Mouse (Mus musculus) hindbrain, embryonic 11.5 days (tissue): ENCODE measurements around the gene Ptges2. TPM values are rescaled to one million over a fixed set of nuclear protein-coding genes. Genes with fewer than 3 reads are reported as not detected.
"Not testable (repeated sequence)": the region's sequence is repeated elsewhere in the genome, so short reads cannot be mapped to it uniquely, and the experiment has no call there.

ENCODE experiments used
- ATAC-seq: fragments of 200-750 bp; cut with Nextera tagmentation; 2 replicates; pipeline ENCODE4 v1.8.0; 2017; ENCODE audit warnings: mild to moderate bottlenecking, moderate TSS enrichment, moderate library complexity; ENCODE audit not compliant: low FRiP score
- DNase-seq: peaks from one replicate; pipeline ENCODE4 v3.0.0-alpha.2; 2015; ENCODE audit warnings: low spot score
- H3K27ac ChIP-seq: fragments of 300-500 bp; sonication (generic); 2 replicates; pipeline ENCODE4 v1.5.1; 2014; ENCODE audit warnings: mild to moderate bottlenecking, low read depth, low read length
- H3K27me3 ChIP-seq: fragments of 300-500 bp; sonication (generic); 2 replicates; pipeline ENCODE4 v1.6.1; 2014; ENCODE audit warnings: mild to moderate bottlenecking, low read length, moderate library complexity, mixed read lengths; ENCODE audit not compliant: control insufficient read depth, insufficient read depth
- H3K36me3 ChIP-seq: fragments of 300-500 bp; sonication (generic); 2 replicates; pipeline ENCODE4 v1.6.1; 2014; ENCODE audit warnings: mild to moderate bottlenecking, low read length, moderate library complexity, mixed read lengths; ENCODE audit not compliant: control insufficient read depth, insufficient read depth
- H3K4me1 ChIP-seq: fragments of 300-500 bp; sonication (generic); replicated peaks from 2 replicates; pipeline ENCODE4 v1.6.1; 2014; ENCODE audit warnings: low read length, mixed read lengths; ENCODE audit not compliant: control insufficient read depth, insufficient read depth
- H3K4me2 ChIP-seq: fragments of 300-500 bp; sonication (generic); replicated peaks from 2 replicates; pipeline ENCODE4 v1.6.1; 2014; ENCODE audit warnings: mild to moderate bottlenecking, low read depth, low read length
- H3K4me3 ChIP-seq: fragments of 300-500 bp; sonication (generic); 2 replicates; pipeline ENCODE4 v1.5.1; 2014; ENCODE audit warnings: low read depth, low read length
- H3K9ac ChIP-seq: fragments of 300-500 bp; sonication (generic); 2 replicates; pipeline ENCODE4 v1.6.1; 2014; ENCODE audit warnings: low read depth, low read length
- H3K9me3 ChIP-seq: fragments of 300-500 bp; sonication (generic); 2 replicates; pipeline ENCODE4 v1.6.1; 2016; ENCODE audit warnings: low read length; ENCODE audit not compliant: control insufficient read depth
- WGBS: fragments of 180-500 bp; shearing (Covaris S2); extraction: QIAGEN DNeasy Blood & Tissue Kit; methylation state at CpG from one replicate; pipeline ENCODE4 v1.1.7; 2014; 5-methylcytosine and 5-hydroxymethylcytosine counted together
- polyA plus RNA-seq: library from polyadenylated mRNA; unstranded; fragments of >200 nt; fragmentation: Nextera tagmentation; extraction: Ambion mirVana; gene quantifications from 2 replicates; pipeline ENCODE4 v1.2.1, GENCODE M21; 2014

The Ptges2 gene
- polyA plus RNA-seq, 1 experiment from 2014 or later, result 30.8 TPM

GRCm38 (mm10) chr2:32353836-32354235 is 41.9 kb upstream of the Ptges2 start:
- peaks cover 6% of the 10 kb centered on the region; the same call in 1 of the 2 replicates for H3K4me1 ChIP-seq
- ATAC-seq (no peak), DNase-seq (no peak)
- 68% methylated on average over 6 of the region's 6 CpGs for WGBS
- H3K4me2 ChIP-seq, result no peak overlapping the region
- no peaks in the 10 kb centered on the region; the same call in 1 of the 2 replicates for H3K27me3 ChIP-seq
- no peak overlapping the region for H3K9ac ChIP-seq
- no peak overlapping the region for H3K4me3 ChIP-seq
- H3K27ac ChIP-seq, result no peak overlapping the region
- H3K9me3 ChIP-seq, result no peaks in the 10 kb centered on the region
- H3K36me3 ChIP-seq, result no peaks in the 10 kb centered on the region

GRCm38 (mm10) chr2:32354336-32354895 is 41.3 kb upstream of the Ptges2 start:
- Histone ChIP-seq H3K4me1 (peaks cover 6% of the 10 kb centered on the region; the same call in 1 of the 2 replicates), H3K9ac (no peak overlapping the region), H3K27ac (no peak overlapping the region), H3K9me3 (no peaks in the 10 kb centered on the region), H3K4me3 (no peak overlapping the region), H3K36me3 (no peaks in the 10 kb centered on the region), H3K4me2 (no peak overlapping the region), H3K27me3 (no peaks in the 10 kb centered on the region; the same call in 1 of the 2 replicates)
- DNase-seq, result no peak
- ATAC-seq, result no peak
- WGBS, result 94% methylated on average over 3 of the region's 3 CpGs

- no peak for ATAC-seq
- WGBS, result 87% methylated on average over 10 of the region's 10 CpGs
- H3K4me1 ChIP-seq, result peaks cover 5% of the 10 kb centered on the region; the same call in 1 of the 2 replicates
- no peak overlapping the region for H3K9ac ChIP-seq
- no peaks in the 10 kb centered on the region for H3K36me3 ChIP-seq
- H3K27me3 ChIP-seq, result no peaks in the 10 kb centered on the region; the same call in 1 of the 2 replicates
- no peak overlapping the region for H3K4me2 ChIP-seq
- DNase-seq, result no peak
- H3K9me3 ChIP-seq, result no peaks in the 10 kb centered on the region
- H3K4me3 ChIP-seq, result no peak overlapping the region
- H3K27ac ChIP-seq, result no peak overlapping the region
These were observed 39.5 kb upstream of the Ptges2 start for GRCm38 (mm10) chr2:32356216-32356615.

GRCm38 (mm10) chr2:32357710-32358109 is 38.0 kb upstream of the Ptges2 start:
- ATAC-seq (no peak), DNase-seq (no peak)
- H3K9me3 ChIP-seq, result no peaks in the 10 kb centered on the region
- no peak overlapping the region for H3K27ac ChIP-seq
- peaks cover 4% of the 10 kb centered on the region for H3K27me3 ChIP-seq
- H3K36me3 ChIP-seq, result no peaks in the 10 kb centered on the region
- H3K4me3 ChIP-seq, result no peak overlapping the region
- no peak overlapping the region for H3K9ac ChIP-seq
- H3K4me2 ChIP-seq, result no peak overlapping the region
- WGBS, result 85% methylated on average over 3 of the region's 3 CpGs
- no peaks in the 10 kb centered on the region for H3K4me1 ChIP-seq

GRCm38 (mm10) chr2:32358381-32358780 is 37.3 kb upstream of the Ptges2 start:
- Histone ChIP-seq H3K4me2 (no peak overlapping the region), H3K9me3 (no peaks in the 10 kb centered on the region), H3K27me3 (peaks cover 4% of the 10 kb centered on the region), H3K4me1 (no peaks in the 10 kb centered on the region), H3K4me3 (no peak overlapping the region), H3K27ac (no peak overlapping the region), H3K36me3 (no peaks in the 10 kb centered on the region), H3K9ac (no peak overlapping the region)
- WGBS, result 71% methylated on average over 10 of the region's 10 CpGs
- DNase-seq, result no peak
- no peak for ATAC-seq

GRCm38 (mm10) chr2:32360741-32361140 is 35.0 kb upstream of the Ptges2 start:
- no peak overlapping the region for H3K9ac ChIP-seq
- WGBS, result 5% methylated on average over 14 of the region's 14 CpGs

GRCm38 (mm10) chr2:32361437-32361836 is 34.3 kb upstream of the Ptges2 start:
- H3K9ac ChIP-seq, result peak overlapping the region; percentile 35
- ATAC-seq, result peak; percentile 55; the same call in 1 of the 2 replicates
- H3K9me3 ChIP-seq, result no peaks in the 10 kb centered on the region
- 2% methylated on average over 24 of the region's 24 CpGs for WGBS
- peaks cover 4% of the 10 kb centered on the region; the same call in 1 of the 2 replicates for H3K4me1 ChIP-seq
- peak overlapping the region; percentile 56 for H3K4me2 ChIP-seq
- 0 out of 2 replicates have a peak, but pooled peaks cover 2% of the 10 kb centered on the region for H3K36me3 ChIP-seq
- H3K27me3 ChIP-seq, result peaks cover 4% of the 10 kb centered on the region
- peak overlapping the region; percentile 29 for H3K4me3 ChIP-seq
- peak; percentile 66 for DNase-seq
- no peak overlapping the region for H3K27ac ChIP-seq

More at GRCm38 (mm10) chr2:32360741-32361140, 35.0 kb upstream of the Ptges2 start:
- H3K27me3 ChIP-seq, result peaks cover 4% of the 10 kb centered on the region
- peaks cover 4% of the 10 kb centered on the region; the same call in 1 of the 2 replicates for H3K4me1 ChIP-seq
- ATAC-seq (peak; percentile 20; the same call in 1 of the 2 replicates), DNase-seq (peak; percentile 79)
- 0 out of 2 replicates have a peak, but pooled peaks cover 2% of the 10 kb centered on the region for H3K36me3 ChIP-seq
- peak overlapping the region; percentile 29 for H3K4me3 ChIP-seq
- H3K4me2 ChIP-seq, result peak overlapping the region; percentile 56
- H3K9me3 ChIP-seq, result no peaks in the 10 kb centered on the region
- H3K27ac ChIP-seq, result no peak overlapping the region

GRCm38 (mm10) chr2:32362274-32362673 is 33.4 kb upstream of the Ptges2 start:
- H3K4me1 ChIP-seq, H3K27me3 ChIP-seq, H3K9me3 ChIP-seq, H3K36me3 ChIP-seq, H3K9ac ChIP-seq, ATAC-seq, DNase-seq, H3K27ac ChIP-seq: not testable (repeated sequence)
- peak overlapping the region; percentile 85 for H3K4me3 ChIP-seq
- H3K4me2 ChIP-seq, result peak overlapping the region; percentile 87
- WGBS, result 51% methylated on average over 5 of the region's 5 CpGs

GRCm38 (mm10) chr2:32362817-32363340 is 32.8 kb upstream of the Ptges2 start:
- peaks cover 4% of the 10 kb centered on the region for H3K27me3 ChIP-seq
- ATAC-seq, result peak; percentile 84
- H3K4me3 ChIP-seq, result peak overlapping the region; percentile 85
- no peaks in the 10 kb centered on the region for H3K9me3 ChIP-seq
- peak; percentile 94 for DNase-seq
- H3K4me1 ChIP-seq, result peaks cover 4% of the 10 kb centered on the region; the same call in 1 of the 2 replicates
- H3K4me2 ChIP-seq, result peak overlapping the region; percentile 87
- peak overlapping the region; percentile 56 for H3K27ac ChIP-seq
- peak overlapping the region; percentile 85 for H3K9ac ChIP-seq
- peaks cover 7% of the 10 kb centered on the region for H3K36me3 ChIP-seq
- WGBS, result under 1% methylated on average over 53 of the region's 53 CpGs
